ENCODE assay signal across 28 mouse cellular contexts in the genomic region with DNA sequence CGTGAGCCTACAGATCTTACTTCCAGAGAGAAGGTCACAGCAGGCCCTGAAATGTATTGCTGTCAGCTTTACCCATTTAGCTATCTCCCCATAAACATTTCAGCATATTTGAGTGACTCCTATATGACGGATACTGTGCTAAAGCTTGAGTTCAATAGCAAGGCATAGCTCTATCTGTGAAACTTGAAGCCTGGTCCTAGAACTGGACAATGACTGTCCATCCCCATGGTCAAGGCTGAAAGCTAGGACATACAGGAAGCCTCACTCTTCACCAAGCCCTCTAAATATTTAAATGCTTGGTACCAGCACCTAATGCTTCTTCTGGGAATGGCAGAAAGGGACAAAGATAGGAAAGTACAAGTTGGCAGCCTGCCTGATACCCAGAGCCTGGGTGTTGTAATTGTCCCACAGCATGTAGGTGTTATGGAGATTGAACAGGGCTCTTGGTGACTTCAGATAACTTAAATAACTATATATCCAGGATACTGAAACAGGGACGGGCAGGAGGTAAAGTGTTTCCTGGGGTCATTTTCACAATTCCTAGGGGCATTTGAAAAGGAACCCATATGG. TPM values are rescaled to one million over a fixed set of nuclear protein-coding genes. Genes with fewer than 3 reads are reported as not detected.
DNase-seq lines count a peak whose midpoint lies in the region; ATAC-seq and TF ChIP-seq lines count a peak whose summit lies in the region.
"Had no signal": no experiment of that assay in that cellular context is flagged by ENCODE, and none has a peak within 500 bp of the region (broad histone marks: within the 10 kb centered on the region; RNA-seq: fewer than 3 reads in every experiment).

No protein-coding gene starts in this region.

- H3K27ac ChIP-seq in lung, embryonic 14.5 days (ENCODE audit: low read depth): peak overlapping the region; percentile 54; the same call in 1 of the 2 replicates
- H3K27ac ChIP-seq in heart, embryonic 15.5 days: peak overlapping the region; percentile 82
- H3K27ac ChIP-seq: forebrain, embryonic 13.5 days; layer of hippocampus, adult 2 months; limb, embryonic 13.5 days; macrophage; midbrain, embryonic 13.5 days; neural tube, embryonic 13.5 days; stomach, postnatal 0 days had no signal

- no peaks in the 10 kb centered on the region for H3K36me3 ChIP-seq in lung, embryonic 14.5 days (ENCODE audit: insufficient read depth)
- no peaks in the 10 kb centered on the region for H3K36me3 ChIP-seq in heart, embryonic 15.5 days
- H3K36me3 ChIP-seq: limb, embryonic 13.5 days; midbrain, embryonic 13.5 days; neural tube, embryonic 13.5 days had no signal

- H3K9me3 ChIP-seq in lung, embryonic 14.5 days (ENCODE audit: low read depth, low read length): no peaks in the 10 kb centered on the region
- H3K9me3 ChIP-seq in heart, embryonic 15.5 days (replicated peaks): no peaks in the 10 kb centered on the region
- H3K9me3 ChIP-seq: forebrain, embryonic 13.5 days; limb, embryonic 13.5 days; midbrain, embryonic 13.5 days; neural tube, embryonic 13.5 days had no signal

- H3K27me3 ChIP-seq in lung, embryonic 14.5 days (ENCODE audit: insufficient read depth, low read length): no peaks in the 10 kb centered on the region
- H3K27me3 ChIP-seq in heart, embryonic 15.5 days: no peaks in the 10 kb centered on the region

- DNase-seq in heart, adult 18-20 months: peak; percentile 16 to 27
- no peak for DNase-seq in heart, postnatal 25 days (ENCODE audit: low spot score)
- peak; percentile 69 for DNase-seq in lung, embryonic 14.5 days
- no peak for DNase-seq in lung, postnatal 36 days
- peak; percentile 32 for DNase-seq in heart, postnatal 4 days
- DNase-seq in left cerebral cortex, adult 11 months (ENCODE audit: low spot score): no peak
- DNase-seq: adrenal gland, postnatal 10 days; cerebellum, adult 11 months; cerebellum, adult 9-10 months; cerebellum, postnatal 36 days; kidney, adult 2 months; kidney, postnatal 36 days; thymus, adult 18-20 months; thymus, postnatal 36 days had no signal

- H3K4me3 ChIP-seq in lung, embryonic 14.5 days (ENCODE audit: low read depth, low read length): no peak overlapping the region
- no peak overlapping the region for H3K4me3 ChIP-seq in heart, embryonic 15.5 days
- H3K4me3 ChIP-seq: forebrain, embryonic 13.5 days; layer of hippocampus, adult 2 months; limb, embryonic 13.5 days; midbrain, embryonic 13.5 days; neural tube, embryonic 13.5 days had no signal

- no peak overlapping the region for H3K4me2 ChIP-seq in lung, embryonic 14.5 days
- H3K4me2 ChIP-seq in heart, embryonic 15.5 days: no peak overlapping the region
- H3K4me2 ChIP-seq: forebrain, embryonic 13.5 days; limb, embryonic 13.5 days; liver, embryonic 11.5 days; midbrain, embryonic 13.5 days; neural tube, embryonic 13.5 days had no signal

- ATAC-seq in lung, embryonic 14.5 days (ENCODE audit: insufficient read depth): peak; percentile 81
- ATAC-seq in heart, embryonic 15.5 days (replicated peaks; ENCODE audit: insufficient number of reproducible peaks, insufficient read depth, low FRiP score, low read depth): peak; percentile 77
- ATAC-seq: midbrain, embryonic 13.5 days; Patski had no signal

- H3K9ac ChIP-seq in lung, embryonic 14.5 days: no peak overlapping the region
- no peak overlapping the region for H3K9ac ChIP-seq in heart, embryonic 15.5 days
- H3K9ac ChIP-seq: forebrain, embryonic 13.5 days; limb, embryonic 13.5 days; midbrain, embryonic 13.5 days; neural tube, embryonic 13.5 days had no signal

- no peak for TF ChIP-seq CTCF in lung, embryonic 14.5 days (IDR thresholded peaks at IDR 0.05; ENCODE audit: low read depth)

- intact Hi-C loops in heart, postnatal 25 days (cut with DNase I): no loop called here

- no peaks in the 10 kb centered on the region for H3K4me1 ChIP-seq in lung, embryonic 14.5 days (ENCODE audit: insufficient read depth)
- peaks cover 9% of the 10 kb centered on the region for H3K4me1 ChIP-seq in heart, embryonic 15.5 days (replicated peaks)
- H3K4me1 ChIP-seq: forebrain, embryonic 13.5 days; limb, embryonic 13.5 days; midbrain, embryonic 13.5 days; neural tube, embryonic 13.5 days had no signal

- 41% methylated on average over 3 of the region's 3 CpGs for WGBS in lung, embryonic 14.5 days
- 37% methylated on average over 3 of the region's 3 CpGs for WGBS in heart, embryonic 15.5 days

RNA-seq across cellular contexts. Expression of gene Tmem28, which starts 51.9 kb away (rescaled TPM):
- total RNA-seq in heart, adult 18-20 months (2021): under 1 TPM in 1 of 2 experiments, not detected in 1; 0.18 TPM
- not detected for total RNA-seq in heart, postnatal 25 days (2021)
- polyA plus RNA-seq in lung, embryonic 14.5 days (2014; fragmentation: Nextera tagmentation; extraction: Ambion mirVana): 0.04 TPM in 1 of 2 replicates, not detected in the other
- 0.04 TPM in 1 of 2 replicates, not detected in the other for polyA plus RNA-seq in heart, embryonic 15.5 days (2015; fragmentation: Nextera tagmentation; extraction: Ambion mirVana)
- not detected for total RNA-seq in heart, postnatal 4 days (2021)
- total RNA-seq: megakaryocyte-erythroid progenitor cell, adult 5-6 weeks; MEL had no signal
- polyA plus RNA-seq: kidney, embryonic 16.5 days; liver, embryonic 16.5 days; macrophage; Patski had no signal

Comparison
In these comparisons a context has a peak if more than half of its experiments do, and no peak if none do; other contexts are left out.
1. DNase-seq: peak in heart, adult 18-20 months (2 of 2), lung, embryonic 14.5 days (single experiment) and heart, postnatal 4 days (single experiment); none in heart, postnatal 25 days (single experiment), lung, postnatal 36 days (single experiment) and left cerebral cortex, adult 11 months (single experiment).